Mouse (Mus musculus) gastrocnemius, postnatal 36 days (tissue): ENCODE measurements around the gene Sohlh2. TPM values are rescaled to one million over a fixed set of nuclear protein-coding genes. Genes with fewer than 3 reads are reported as not detected.
A peak's percentile ranks its signal among the peaks of the same experiment; 100 is the strongest.

Source experiments
- DNase-seq, 2 experiments: peaks; one replicate each; pipeline ENCODE4 v3.0.0; 2022
- intact Hi-C: fragments of 180-260 bp; cut with DNase I; formaldehyde crosslinking; loops from one replicate; pipeline ENCODE4 v1.15.1; 2025
- long read RNA-seq, 2 experiments: library from polyadenylated mRNA; stranded (forward); transcript quantifications; one replicate each; pipeline ENCODE4 v2.0.0; 2021
- total RNA-seq, 2 experiments: library from RNA; stranded (reverse); gene quantifications; 2 replicates each; pipeline ENCODE4 v1.2.3; 2021

Sohlh2 gene
- total RNA-seq, result not detected
- long read RNA-seq, experiment 1, result 0 reads
- long read RNA-seq, experiment 2, result 0 reads

- intact Hi-C loops, result no loop called here
- DNase-seq, result no peak
Observed at GRCm38 (mm10) chr3:55181766-55182165, at the start of gene Sohlh2. Gene Sohlh2, plus strand, starts transcription at chr3:55182028.

GRCm38 (mm10) chr3:55137039-55137438 lies 44.8 kb upstream of the Sohlh2 start, which contains the start of gene Ccdc169:
Gene Ccdc169, plus strand, starts transcription at chr3:55137339.
- intact Hi-C loops, result no loop called here
- no peak for DNase-seq

- no peak for DNase-seq
- intact Hi-C loops, result no loop called here
Observed at GRCm38 (mm10) chr3:55139837-55140236, 42.0 kb upstream of the Sohlh2 start.

GRCm38 (mm10) chr3:55141401-55141800 lies 40.4 kb upstream of the Sohlh2 start:
- DNase-seq, result no peak
- intact Hi-C loops, result no loop called here

GRCm38 (mm10) chr3:55144916-55145315 lies 36.9 kb upstream of the Sohlh2 start:
- intact Hi-C loops, result no loop called here
- no peak for DNase-seq

- intact Hi-C loops, result no loop called here
- no peak for DNase-seq
Observed at GRCm38 (mm10) chr3:55146441-55146840, 35.4 kb upstream of the Sohlh2 start.

- intact Hi-C loops, result no loop called here
- DNase-seq, result no peak
Observed at GRCm38 (mm10) chr3:55147156-55147555, 34.7 kb upstream of the Sohlh2 start.

- intact Hi-C loops, result no loop called here
Observed at GRCm38 (mm10) chr3:55148091-55148490, 33.7 kb upstream of the Sohlh2 start.

GRCm38 (mm10) chr3:55151656-55152433 lies 30.0 kb upstream of the Sohlh2 start:
- peak; percentile 24 to 45 for DNase-seq
- intact Hi-C loops, result loop anchor here (2.0 kb wide), 1 partner anchor 71 kb away; no protein-coding TSS in a partner anchor

More at GRCm38 (mm10) chr3:55148091-55148490, 33.7 kb upstream of the Sohlh2 start:
- DNase-seq, result no peak

GRCm38 (mm10) chr3:55152673-55153334 lies 29.0 kb upstream of the Sohlh2 start:
- no peak for DNase-seq
- intact Hi-C loops, result loop anchor here (1.0 kb wide), 1 partner anchor 201 kb away; no protein-coding TSS in a partner anchor

- no peak for DNase-seq
- intact Hi-C loops, result no loop called here
Observed at GRCm38 (mm10) chr3:55154163-55154562, 27.7 kb upstream of the Sohlh2 start.

- DNase-seq, result no peak
- intact Hi-C loops, result no loop called here
Observed at GRCm38 (mm10) chr3:55157413-55157812, 24.4 kb upstream of the Sohlh2 start.

- intact Hi-C loops, result no loop called here
- no peak for DNase-seq
Observed at GRCm38 (mm10) chr3:55161144-55161543, 20.7 kb upstream of the Sohlh2 start.

GRCm38 (mm10) chr3:55163510-55163909 lies 18.3 kb upstream of the Sohlh2 start:
- no peak for DNase-seq
- intact Hi-C loops, result no loop called here

- DNase-seq, result no peak
- intact Hi-C loops, result no loop called here
Observed at GRCm38 (mm10) chr3:55172478-55172877, 9.3 kb upstream of the Sohlh2 start.

- intact Hi-C loops, result no loop called here
Observed at GRCm38 (mm10) chr3:55177271-55177670, 4.6 kb upstream of the Sohlh2 start.

GRCm38 (mm10) chr3:55191668-55192067 lies 9.8 kb downstream of the Sohlh2 start:
- no peak for DNase-seq
- intact Hi-C loops, result no loop called here

More at GRCm38 (mm10) chr3:55177271-55177670, 4.6 kb upstream of the Sohlh2 start:
- no peak for DNase-seq

GRCm38 (mm10) chr3:55193351-55193750 lies 11.5 kb downstream of the Sohlh2 start:
- intact Hi-C loops, result no loop called here
- no peak for DNase-seq

- intact Hi-C loops, result no loop called here
- no peak for DNase-seq
Observed at GRCm38 (mm10) chr3:55194792-55195191, 13.0 kb downstream of the Sohlh2 start.

- no peak for DNase-seq
- intact Hi-C loops, result no loop called here
Observed at GRCm38 (mm10) chr3:55195581-55196327, 13.9 kb downstream of the Sohlh2 start.

- intact Hi-C loops, result no loop called here
- DNase-seq, result no peak
Observed at GRCm38 (mm10) chr3:55196328-55196710, 14.5 kb downstream of the Sohlh2 start.
